Comparison of ENCODE assay signal across 20 mouse cellular contexts in the genomic region with DNA sequence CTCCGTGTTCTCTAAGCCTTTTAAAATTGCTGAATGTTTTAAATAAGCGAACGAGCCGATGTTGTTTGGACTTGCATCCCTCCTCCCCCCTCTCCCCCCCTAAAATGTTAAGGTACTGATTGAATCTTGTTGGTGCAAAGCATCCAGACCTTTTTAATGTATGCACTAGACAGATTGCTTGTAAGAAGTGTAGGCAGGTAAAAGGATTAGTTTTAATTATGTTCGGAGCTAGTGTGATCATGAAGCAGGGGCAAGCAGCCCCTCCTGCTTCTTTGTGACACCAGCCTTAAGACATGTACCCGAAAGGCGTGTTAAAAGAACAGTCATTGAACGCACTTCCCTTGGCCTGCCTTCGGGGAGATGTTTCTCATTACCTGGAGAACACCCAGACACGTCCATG.
"Had no signal": no experiment of that assay in that cellular context is flagged by ENCODE, and none has a peak within 500 bp of the region (broad histone marks: within the 10 kb centered on the region; RNA-seq: fewer than 3 reads in every experiment).

No protein-coding gene starts in this region.

- H3K4me2 ChIP-seq: lung, embryonic 15.5 days; midbrain, embryonic 11.5 days; midbrain, embryonic 13.5 days; midbrain, embryonic 15.5 days; neural tube, embryonic 13.5 days; neural tube, embryonic 15.5 days had no signal

- DNase-seq: lung, adult 18-20 months; lung, postnatal 14 days; lung, postnatal 36 days; retina, postnatal 1 day; right cerebral cortex, adult 18-20 months; right cerebral cortex, postnatal 25 days; right cerebral cortex, postnatal 4 days; spleen, adult 18-20 months; thymus, adult 18-20 months; thymus, postnatal 14 days; thymus, postnatal 36 days had no signal

- H3K36me3 ChIP-seq: lung, embryonic 15.5 days; midbrain, embryonic 13.5 days; midbrain, embryonic 15.5 days; neural tube, embryonic 13.5 days; neural tube, embryonic 15.5 days had no signal

- H3K4me3 ChIP-seq: lung, embryonic 15.5 days; megakaryocyte, embryonic 14.5 days; midbrain, embryonic 13.5 days; midbrain, embryonic 15.5 days; neural tube, embryonic 13.5 days; neural tube, embryonic 15.5 days had no signal

- H3K9ac ChIP-seq: lung, embryonic 15.5 days; midbrain, embryonic 13.5 days; midbrain, embryonic 15.5 days; neural tube, embryonic 13.5 days; neural tube, embryonic 15.5 days had no signal

- H3K27me3 ChIP-seq: lung, embryonic 15.5 days; megakaryocyte, embryonic 14.5 days; midbrain, embryonic 13.5 days; midbrain, embryonic 15.5 days; neural tube, embryonic 13.5 days; neural tube, embryonic 15.5 days had no signal

- H3K4me1 ChIP-seq: megakaryocyte, embryonic 14.5 days; midbrain, embryonic 13.5 days; midbrain, embryonic 15.5 days; neural tube, embryonic 13.5 days; neural tube, embryonic 15.5 days had no signal

- H3K9me3 ChIP-seq: lung, embryonic 15.5 days; midbrain, embryonic 13.5 days; midbrain, embryonic 15.5 days; neural tube, embryonic 13.5 days; neural tube, embryonic 15.5 days had no signal

- ATAC-seq: lung, postnatal 0 days; midbrain, embryonic 13.5 days; midbrain, embryonic 15.5 days had no signal

- H3K27ac ChIP-seq: lung, embryonic 15.5 days; macrophage; midbrain, embryonic 13.5 days; midbrain, embryonic 15.5 days; neural tube, embryonic 13.5 days; neural tube, embryonic 15.5 days had no signal
